Mouse (Mus musculus) limb, embryonic 14.5 days (tissue): ENCODE measurements around the gene Acap3. TPM values are rescaled to one million over a fixed set of nuclear protein-coding genes. Genes with fewer than 3 reads are reported as not detected.

Source experiments
- ATAC-seq: fragments of 200-750 bp; cut with Nextera tagmentation; 2 replicates; pipeline ENCODE4 v1.8.0; 2017; ENCODE audit warnings: low read depth, moderate number of reproducible peaks, moderate TSS enrichment; ENCODE audit not compliant: low FRiP score
- DNase-seq: peaks from one replicate; pipeline ENCODE4 v3.0.0-alpha.2; 2015; ENCODE audit warnings: low spot score
- H3K27ac ChIP-seq: fragments of 300-500 bp; sonication (generic); replicated peaks from 2 replicates; pipeline ENCODE4 v1.5.1; 2014; ENCODE audit warnings: low read depth, mild to moderate bottlenecking, low read length, moderate library complexity, mixed read lengths
- H3K27me3 ChIP-seq: fragments of 300-500 bp; sonication (generic); 2 replicates; pipeline ENCODE4 v1.6.1; 2014; ENCODE audit warnings: low read length, mixed read lengths; ENCODE audit not compliant: control insufficient read depth, insufficient read depth
- H3K36me3 ChIP-seq: fragments of 300-500 bp; sonication (generic); 2 replicates; pipeline ENCODE4 v1.6.1; 2014; ENCODE audit warnings: mild to moderate bottlenecking, low read length, moderate library complexity, mixed read lengths; ENCODE audit not compliant: control insufficient read depth, insufficient read depth
- H3K4me1 ChIP-seq: fragments of 300-500 bp; sonication (generic); 2 replicates; pipeline ENCODE4 v1.6.1; 2014; ENCODE audit warnings: antibody characterized with exemption, low read length, mixed read lengths; ENCODE audit not compliant: control insufficient read depth, insufficient read depth
- H3K4me2 ChIP-seq: fragments of 300-500 bp; sonication (generic); replicated peaks from 2 replicates; pipeline ENCODE4 v1.6.1; 2014; ENCODE audit warnings: low read depth, mild to moderate bottlenecking, low read length, moderate library complexity; ENCODE audit not compliant: severe bottlenecking
- H3K4me3 ChIP-seq: fragments of 300-500 bp; sonication (generic); replicated peaks from 2 replicates; pipeline ENCODE4 v1.5.1; 2014; ENCODE audit warnings: low read length
- H3K9ac ChIP-seq: fragments of 300-500 bp; sonication (generic); 2 replicates; pipeline ENCODE4 v1.6.1; 2014; ENCODE audit warnings: mild to moderate bottlenecking, low read depth, low read length, moderate library complexity; ENCODE audit not compliant: severe bottlenecking
- H3K9me3 ChIP-seq: fragments of 300-500 bp; sonication (generic); 2 replicates; pipeline ENCODE4 v1.6.1; 2016; ENCODE audit warnings: low read length; ENCODE audit not compliant: control insufficient read depth
- POLR2A ChIP-seq: fragments of 200-500 bp; IDR thresholded peaks from 2 replicates; pipeline ENCODE4 v1.8.0; 2012; ENCODE audit warnings: inconsistent platforms, mild to moderate bottlenecking, moderate library complexity, borderline replicate concordance; ENCODE audit not compliant: insufficient read depth, insufficient read length; ENCODE audit errors: extremely low read depth
- WGBS: fragments of 180-500 bp; shearing (Covaris S2); extraction: QIAGEN DNeasy Blood & Tissue Kit; methylation state at CpG from one replicate; pipeline ENCODE4 v1.1.7; 2014; 5-methylcytosine and 5-hydroxymethylcytosine counted together
- polyA plus RNA-seq, 2 experiments: library from polyadenylated mRNA; depleted of rRNA in 1 of 2; stranded (reverse) in 1 of 2; unstranded in 1 of 2; fragments of >200 nt; fragmentation: Nextera tagmentation in 1 of 2; extraction: Ambion mirVana in 1 of 2; gene quantifications; 2 replicates each; pipeline versions ENCODE4 v1.2.1 to v1.2.3; 2012 to 2014

Gene Acap3
- polyA plus RNA-seq, 2 experiments, result 22.6 to 33.8 TPM

GRCm38 (mm10) chr4:155856071-155856470 lies 35.6 kb upstream of the Acap3 start:
- Histone ChIP-seq H3K4me1 (no peaks in the 10 kb centered on the region), H3K4me3 (no peak overlapping the region), H3K9me3 (no peaks in the 10 kb centered on the region), H3K36me3 (peaks cover 49% of the 10 kb centered on the region), H3K9ac (no peak overlapping the region), H3K4me2 (no peak overlapping the region), H3K27me3 (no peaks in the 10 kb centered on the region), H3K27ac (no peak overlapping the region)
- WGBS, result 93% methylated on average over 12 of the region's 12 CpGs
- no peak for TF ChIP-seq POLR2A
- ATAC-seq, result no peak
- DNase-seq, result no peak

GRCm38 (mm10) chr4:155856881-155857280 lies 34.7 kb upstream of the Acap3 start:
- Histone ChIP-seq H3K4me3 (no peak overlapping the region), H3K27ac (no peak overlapping the region), H3K9ac (no peak overlapping the region), H3K27me3 (no peaks in the 10 kb centered on the region), H3K4me1 (no peaks in the 10 kb centered on the region), H3K9me3 (no peaks in the 10 kb centered on the region), H3K4me2 (no peak overlapping the region), H3K36me3 (peaks cover 53% of the 10 kb centered on the region)
- DNase-seq (no peak), ATAC-seq (no peak)
- no peak for TF ChIP-seq POLR2A
- 82% methylated on average over 3 of the region's 3 CpGs for WGBS

GRCm38 (mm10) chr4:155859318-155859717 lies 32.3 kb upstream of the Acap3 start:
- no peak for TF ChIP-seq POLR2A
- DNase-seq (peak; percentile 75), ATAC-seq (peak; percentile 32; the same call in 1 of the 2 replicates)
- Histone ChIP-seq H3K4me3 (no peak overlapping the region), H3K27me3 (no peaks in the 10 kb centered on the region), H3K4me2 (no peak overlapping the region), H3K9ac (no peak overlapping the region), H3K27ac (no peak overlapping the region), H3K4me1 (no peaks in the 10 kb centered on the region), H3K9me3 (no peaks in the 10 kb centered on the region), H3K36me3 (peaks cover 47% of the 10 kb centered on the region)
- 14% methylated on average over 13 of the region's 13 CpGs for WGBS

GRCm38 (mm10) chr4:155861787-155862186 lies 29.8 kb upstream of the Acap3 start:
- ATAC-seq (no peak), DNase-seq (no peak)
- H3K27me3 ChIP-seq, result no peaks in the 10 kb centered on the region
- H3K36me3 ChIP-seq, result peaks cover 53% of the 10 kb centered on the region
- TF ChIP-seq POLR2A, result no peak
- no peak overlapping the region for H3K27ac ChIP-seq
- H3K9me3 ChIP-seq, result no peaks in the 10 kb centered on the region
- no peak overlapping the region for H3K4me2 ChIP-seq
- H3K9ac ChIP-seq, result no peak overlapping the region
- H3K4me3 ChIP-seq, result no peak overlapping the region
- WGBS, result 86% methylated on average over 7 of the region's 7 CpGs
- no peaks in the 10 kb centered on the region for H3K4me1 ChIP-seq

- peaks cover 44% of the 10 kb centered on the region for H3K36me3 ChIP-seq
- DNase-seq (no peak), ATAC-seq (no peak)
- no peak within 1 kb of the TSS for H3K9ac ChIP-seq
- no peaks in the 10 kb centered on the region for H3K9me3 ChIP-seq
- 86% methylated on average over 5 of the region's 5 CpGs for WGBS
- no peak within 1 kb of the TSS for H3K27ac ChIP-seq
- no peak within 1 kb of the TSS for H3K4me2 ChIP-seq
- no peak for TF ChIP-seq POLR2A
- no peaks in the 10 kb centered on the region for H3K4me1 ChIP-seq
- H3K27me3 ChIP-seq, result no peaks in the 10 kb centered on the region
- no peak within 1 kb of the TSS for H3K4me3 ChIP-seq
Measured at GRCm38 (mm10) chr4:155863001-155863400, 28.6 kb upstream of the Acap3 start, which contains the start of gene Tas1r3. TSS of gene Tas1r3 (minus strand) at chr4:155863362.
